Mouse (Mus musculus) spleen, adult 2 months (tissue): ENCODE measurements at regions not wholly inside any gene's neighbourhood (a gene's known extent, or its start where the extent isn't known, plus 50 kb on each side); places are given as distances from the start of the nearest gene placed in this dataset.

Source experiments
- CTCF ChIP-seq: fragments of 200-500 bp; IDR thresholded peaks from 2 replicates; pipeline ENCODE4 v1.5.1; 2011; ENCODE audit warnings: mild to moderate bottlenecking, inconsistent platforms; ENCODE audit not compliant: insufficient read depth, insufficient read length, insufficient replicate concordance; ENCODE audit errors: extremely low read depth
- POLR2A ChIP-seq: fragments of 200-500 bp; IDR thresholded peaks from 2 replicates; pipeline ENCODE4 v1.6.1; 2011; ENCODE audit warnings: low read depth, low read length, inconsistent platforms

GRCm38 (mm10) chr1:73481956-73482355, 466.2 kb upstream of the Tnp1 start:
- no peak for TF ChIP-seq CTCF
- TF ChIP-seq POLR2A = no peak
